Mouse (Mus musculus) bone marrow, adult 2 months (tissue): ENCODE measurements around the gene Hmx2.

Source experiments
- CTCF ChIP-seq: fragments of 200-500 bp; IDR thresholded peaks from 2 replicates; pipeline ENCODE4 v1.5.1; 2011; ENCODE audit warnings: low read length, control low read depth; ENCODE audit not compliant: control insufficient read depth, insufficient read depth
- POLR2A ChIP-seq: fragments of 200-500 bp; IDR thresholded peaks from 2 replicates; pipeline ENCODE4 v1.6.1; 2011; ENCODE audit warnings: low read depth, mild to moderate bottlenecking, control low read depth, low read length, borderline replicate concordance; ENCODE audit not compliant: control insufficient read depth

- TF ChIP-seq CTCF (no peak), POLR2A (no peak)
Measured at GRCm38 (mm10) chr7:131554341-131555180, 6.0 kb downstream of the Hmx2 start.
